Mouse (Mus musculus) ES-Bruce4 (cell line): ENCODE data around the gene Mrgprd.

ENCODE experiments used
- CTCF ChIP-seq: IDR thresholded peaks from one replicate; pipeline ENCODE4 v1.8.1; 2011; ENCODE audit warnings: low read depth, low read length
- POLR2A ChIP-seq: IDR thresholded peaks from one replicate; pipeline ENCODE4 v1.8.1; 2011; ENCODE audit warnings: low read length; ENCODE audit not compliant: insufficient read depth

DNA sequence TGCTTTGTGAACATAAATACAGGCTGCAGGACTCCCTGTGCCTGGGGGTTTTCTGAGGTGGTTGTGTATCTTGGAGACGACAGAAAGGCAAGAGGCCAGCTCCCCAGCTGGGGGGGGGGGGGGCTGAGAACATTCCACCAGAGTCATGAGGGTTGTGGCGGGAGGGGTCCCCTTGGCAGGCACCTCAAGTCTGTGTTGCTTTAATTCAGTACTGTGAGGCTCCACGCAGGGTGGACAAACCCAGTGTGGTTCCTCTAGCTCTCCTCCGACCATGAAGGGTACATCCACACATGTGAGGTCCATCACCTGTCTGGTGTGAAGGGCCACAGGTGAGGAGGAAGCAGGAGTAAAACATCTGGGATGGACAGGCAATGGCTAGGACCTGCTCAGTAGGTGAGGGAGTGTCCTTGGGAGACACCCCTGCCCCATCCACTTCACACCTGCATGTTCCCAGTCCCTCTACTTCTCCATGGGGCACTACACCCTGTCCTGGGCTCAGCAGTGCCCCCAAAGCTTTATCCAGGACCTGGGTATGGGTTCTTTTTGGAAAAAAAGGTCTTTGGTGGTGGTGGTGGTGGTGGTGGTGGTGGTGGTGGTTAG, 19.9 kb downstream of the Mrgprd start:
- no peak for TF ChIP-seq POLR2A
- no peak for TF ChIP-seq CTCF
